Mouse (Mus musculus) left cerebral cortex, postnatal 36 days (tissue): ENCODE data around the gene Smr3a. TPM values are rescaled to one million over a fixed set of nuclear protein-coding genes. Genes with fewer than 3 reads are reported as not detected.

ENCODE experiments used
- DNase-seq, 2 experiments: peaks; one replicate each; pipeline ENCODE4 v3.0.0; 2021 to 2022; ENCODE audit warnings: low spot score in 2 of 2, mixed read lengths in 1 of 2
- intact Hi-C: fragments of 180-260 bp; cut with DNase I; formaldehyde crosslinking; loops from one replicate; pipeline ENCODE4 v1.15.1; 2025
- total RNA-seq, 2 experiments: library from RNA; stranded (reverse); gene quantifications; 2 replicates each; pipeline ENCODE4 v1.2.3; 2021

The Smr3a gene
- not detected for total RNA-seq

DNA sequence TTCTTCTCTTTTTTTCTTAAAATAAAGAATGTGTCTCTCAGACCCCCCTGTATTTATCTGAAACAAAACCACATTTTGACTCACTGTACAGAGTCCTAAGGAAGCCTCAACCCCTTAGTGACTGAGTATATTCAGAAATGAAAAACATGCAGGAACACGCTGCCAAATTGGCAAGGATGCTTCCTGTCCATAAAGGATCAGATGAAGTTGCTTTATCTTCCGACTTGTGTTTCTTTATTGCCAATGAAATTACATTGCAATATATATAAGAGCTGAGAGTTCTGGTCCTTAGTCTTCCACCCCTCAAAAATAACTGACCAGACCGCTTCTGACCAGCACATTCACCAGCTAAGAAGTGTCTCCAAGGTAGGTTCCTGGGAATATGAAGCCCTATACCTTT is at the start of gene Smr3a:
TSS of gene Smr3a (plus strand) at position 301 of the 400 bp plus-strand sequence.
- DNase-seq, result no peak
- intact Hi-C loops, result no loop called here

GRCm38 (mm10) chr5:87969201-87969600 is 33.1 kb upstream of the Smr3a start, which contains the start of the genes 2310003L06Rik and Gm28434:
Gene 2310003L06Rik (plus strand): TSS chr5:87969459.
Gene Gm28434 (plus strand): TSS chr5:87969517.
- intact Hi-C loops, result no loop called here
- no peak for DNase-seq

GRCm38 (mm10) chr5:87979139-87979538 is 23.2 kb upstream of the Smr3a start, which contains the start of gene Cabs1:
Gene Cabs1 (plus strand): TSS chr5:87979439.
- intact Hi-C loops, result no loop called here

GRCm38 (mm10) chr5:87982468-87983214 is 19.7 kb upstream of the Smr3a start:
- intact Hi-C loops, result no loop called here

More at GRCm38 (mm10) chr5:87979139-87979538, 23.2 kb upstream of the Smr3a start, which contains the start of gene Cabs1:
- no peak for DNase-seq

GRCm38 (mm10) chr5:88005241-88005640 is 2.9 kb downstream of the Smr3a start:
- intact Hi-C loops, result no loop called here
- no peak for DNase-seq

More at GRCm38 (mm10) chr5:87982468-87983214, 19.7 kb upstream of the Smr3a start:
- no peak for DNase-seq

Other genes starting within 250 kb of the Smr3a start
- gene Csn1s2a, start 228.0 kb upstream of the Smr3a start, total RNA-seq, result not detected
- not detected for gene Csn1s2b, start 194.5 kb upstream of the Smr3a start, total RNA-seq
- gene Prr27, start 176.9 kb upstream of the Smr3a start, total RNA-seq, result not detected
- gene Odam, start 117.5 kb upstream of the Smr3a start, total RNA-seq, result not detected
- gene Csn3, start 77.0 kb upstream of the Smr3a start, total RNA-seq, result not detected
- not detected for gene 2310003L06Rik, start 33.1 kb upstream of the Smr3a start, total RNA-seq
- not detected for gene Gm28434, start 33.0 kb upstream of the Smr3a start, total RNA-seq
- gene Cabs1, start 23.1 kb upstream of the Smr3a start, total RNA-seq, result not detected
- gene Smr2, start 84.0 kb downstream of the Smr3a start, total RNA-seq, result not detected
- gene Gm11116, start 109.0 kb downstream of the Smr3a start, total RNA-seq, result not detected
- not detected for gene Gm11115, start 151.6 kb downstream of the Smr3a start, total RNA-seq